Mouse (Mus musculus): ENCODE data around the gene Rsph1. TPM values are rescaled to one million over a fixed set of nuclear protein-coding genes. Genes with fewer than 3 reads are reported as not detected.
"Not testable (repeated sequence)": the region's sequence is repeated elsewhere in the genome, so short reads cannot be mapped to it uniquely, and the experiment has no call there.

Gene Rsph1
- polyA plus RNA-seq, 1 experiment, result 4.8 TPM

- DNase-seq (ENCODE audit: extremely low spot score in 1 of 2, low spot score in 1 of 2), result no peak
These were observed 2.4 kb upstream of the Rsph1 start for GRCm38 (mm10) chr17:31279541-31279940.

- no peak for DNase-seq (ENCODE audit: extremely low spot score in 1 of 2, low spot score in 1 of 2)
These were observed 748 bp upstream of the Rsph1 start for GRCm38 (mm10) chr17:31277931-31278330.

GRCm38 (mm10) chr17:31276207-31276921, 819 bp downstream of the Rsph1 start:
- peak in 1 of 2 experiments; percentile 42 for DNase-seq (ENCODE audit: extremely low spot score in 1 of 2, low spot score in 1 of 2)

- DNase-seq (ENCODE audit: extremely low spot score in 1 of 2, low spot score in 1 of 2), result no peak
These were observed 2.0 kb downstream of the Rsph1 start for GRCm38 (mm10) chr17:31275181-31275580.

GRCm38 (mm10) chr17:31273631-31274030, 3.6 kb downstream of the Rsph1 start:
- no peak for DNase-seq (ENCODE audit: extremely low spot score in 1 of 2, low spot score in 1 of 2)

- DNase-seq (ENCODE audit: extremely low spot score in 1 of 2, low spot score in 1 of 2), result no peak
These were observed 4.6 kb downstream of the Rsph1 start for GRCm38 (mm10) chr17:31272416-31273165.

GRCm38 (mm10) chr17:31271136-31271851, 5.9 kb downstream of the Rsph1 start:
- DNase-seq (ENCODE audit: extremely low spot score in 1 of 2, low spot score in 1 of 2), result no peak

GRCm38 (mm10) chr17:31270736-31271135, 6.4 kb downstream of the Rsph1 start:
- DNase-seq (ENCODE audit: extremely low spot score in 1 of 2, low spot score in 1 of 2), result not testable (repeated sequence)

- DNase-seq (ENCODE audit: extremely low spot score in 1 of 2, low spot score in 1 of 2), result no peak
These were observed 6.9 kb downstream of the Rsph1 start for GRCm38 (mm10) chr17:31270246-31270645.

- DNase-seq (ENCODE audit: extremely low spot score in 1 of 2, low spot score in 1 of 2), result no peak
These were observed 7.4 kb downstream of the Rsph1 start for GRCm38 (mm10) chr17:31269761-31270160.

- peak in 1 of 2 experiments; percentile 56 for DNase-seq (ENCODE audit: extremely low spot score in 1 of 2, low spot score in 1 of 2)
These were observed 9.2 kb downstream of the Rsph1 start for GRCm38 (mm10) chr17:31268016-31268415.

- DNase-seq (ENCODE audit: extremely low spot score in 1 of 2, low spot score in 1 of 2), result no peak
These were observed 9.6 kb downstream of the Rsph1 start for GRCm38 (mm10) chr17:31267603-31268002.

GRCm38 (mm10) chr17:31267138-31267537, 10.0 kb downstream of the Rsph1 start:
- DNase-seq (ENCODE audit: extremely low spot score in 1 of 2, low spot score in 1 of 2), result no peak

- no peak for DNase-seq (ENCODE audit: extremely low spot score in 1 of 2, low spot score in 1 of 2)
These were observed 10.7 kb downstream of the Rsph1 start for GRCm38 (mm10) chr17:31266321-31266950.

- DNase-seq (ENCODE audit: extremely low spot score in 1 of 2, low spot score in 1 of 2), result no peak
These were observed 11.4 kb downstream of the Rsph1 start for GRCm38 (mm10) chr17:31265831-31266230.

GRCm38 (mm10) chr17:31265171-31265572, 12.0 kb downstream of the Rsph1 start:
- no peak for DNase-seq (ENCODE audit: extremely low spot score in 1 of 2, low spot score in 1 of 2)

- DNase-seq (ENCODE audit: extremely low spot score in 1 of 2, low spot score in 1 of 2), result no peak
These were observed 12.8 kb downstream of the Rsph1 start for GRCm38 (mm10) chr17:31264372-31264771.

GRCm38 (mm10) chr17:31263770-31264169, 13.4 kb downstream of the Rsph1 start:
- no peak for DNase-seq (ENCODE audit: extremely low spot score in 1 of 2, low spot score in 1 of 2)

- DNase-seq (ENCODE audit: extremely low spot score in 1 of 2, low spot score in 1 of 2), result no peak
These were observed 14.5 kb downstream of the Rsph1 start for GRCm38 (mm10) chr17:31262715-31263114.

- DNase-seq (ENCODE audit: extremely low spot score in 1 of 2, low spot score in 1 of 2), result no peak
These were observed 15.8 kb downstream of the Rsph1 start for GRCm38 (mm10) chr17:31261352-31261751.

- DNase-seq (ENCODE audit: extremely low spot score in 1 of 2, low spot score in 1 of 2), result no peak
These were observed 16.8 kb downstream of the Rsph1 start for GRCm38 (mm10) chr17:31260430-31260829.
